8 mouse cellular contexts compared by ENCODE assay signal in the genomic region with DNA sequence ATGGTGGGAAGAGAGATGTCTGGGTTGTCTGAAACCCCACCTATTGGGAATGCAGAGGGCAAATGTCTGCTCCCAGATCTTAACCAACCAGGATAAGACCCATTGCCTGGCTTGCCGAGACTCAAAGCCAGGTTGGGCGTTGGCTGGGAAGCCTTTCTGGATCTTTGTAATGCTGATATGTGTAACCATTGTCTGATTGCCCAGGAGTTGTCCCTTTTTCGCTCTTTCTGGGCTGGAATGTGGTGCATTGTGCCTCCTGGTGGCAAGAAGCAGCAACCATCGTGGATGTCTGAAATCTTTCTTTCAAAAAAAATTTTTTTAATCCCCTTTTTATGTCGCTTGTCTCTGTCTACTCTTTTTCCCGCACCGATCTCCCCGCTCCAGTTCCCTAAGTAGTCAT. TPM values are rescaled to one million over a fixed set of nuclear protein-coding genes. Genes with fewer than 3 reads are reported as not detected.
DNase-seq lines count a peak whose midpoint lies in the region; ATAC-seq lines count a peak whose summit lies in the region.

No protein-coding gene starts in this region.

- 15% methylated on average over 8 of the region's 8 CpGs for WGBS in hindbrain, embryonic 15.5 days
- 13% methylated on average over 8 of the region's 8 CpGs for WGBS in stomach, embryonic 16.5 days

- DNase-seq in right cerebral cortex, adult 2 months (ENCODE audit: low spot score in 2 of 2), result peak; percentile 58 to 61
- DNase-seq in right cerebral cortex, postnatal 36 days (ENCODE audit: low spot score in 2 of 2), result no peak
- DNase-seq in cerebellum, adult 9-10 months, result peak; percentile 69
- DNase-seq in frontal cortex, postnatal 36 days (ENCODE audit: low spot score in 2 of 2), result peak; percentile 31 to 49
- peak; percentile 53 to 56 for DNase-seq in left cerebral cortex, postnatal 25 days (ENCODE audit: low spot score in 2 of 2)

- intact Hi-C loops in left cerebral cortex, postnatal 25 days (cut with DNase I), result loop anchor here (1.0 to 5.0 kb wide), 3 partner anchors 246 to 337 kb away; no protein-coding TSS in a partner anchor

- H3K9ac ChIP-seq in hindbrain, embryonic 15.5 days, result no peak overlapping the region
- H3K9ac ChIP-seq in stomach, embryonic 16.5 days (ENCODE audit: low read length), result 0 out of 2 replicates have a peak overlapping the region, but pooled peaks have one; percentile 8

- no peaks in the 10 kb centered on the region for H3K9me3 ChIP-seq in hindbrain, embryonic 15.5 days
- H3K9me3 ChIP-seq in stomach, embryonic 16.5 days (replicated peaks; ENCODE audit: control insufficient read depth, low read length), result no peaks in the 10 kb centered on the region

- 0 out of 2 replicates have a peak, but pooled peaks have one; percentile 11 for ATAC-seq in hindbrain, embryonic 15.5 days (ENCODE audit: low FRiP score, low read depth)
- peak; percentile 76 for ATAC-seq in megakaryocyte progenitor cell, adult 5-6 weeks (replicated peaks; ENCODE audit: poor library complexity)
- ATAC-seq in stomach, embryonic 16.5 days (ENCODE audit: insufficient read depth, low FRiP score), result no peak

- H3K36me3 ChIP-seq in hindbrain, embryonic 15.5 days, result no peaks in the 10 kb centered on the region
- H3K36me3 ChIP-seq in stomach, embryonic 16.5 days (ENCODE audit: control insufficient read depth, insufficient read depth, low read length), result no peaks in the 10 kb centered on the region

- peak overlapping the region; percentile 34; the same call in 1 of the 2 replicates for H3K27ac ChIP-seq in hindbrain, embryonic 15.5 days (replicated peaks)
- peak overlapping the region; percentile 81 for H3K27ac ChIP-seq in stomach, embryonic 16.5 days (ENCODE audit: low read length)

- peak overlapping the region; percentile 61 for H3K4me2 ChIP-seq in hindbrain, embryonic 15.5 days
- peak overlapping the region; percentile 63 for H3K4me2 ChIP-seq in stomach, embryonic 16.5 days (ENCODE audit: low read depth, low read length)

- no peaks in the 10 kb centered on the region for H3K27me3 ChIP-seq in hindbrain, embryonic 15.5 days
- no peaks in the 10 kb centered on the region for H3K27me3 ChIP-seq in stomach, embryonic 16.5 days (ENCODE audit: control insufficient read depth, insufficient read depth, low read length)

- H3K4me1 ChIP-seq in hindbrain, embryonic 15.5 days (replicated peaks), result peaks cover 14% of the 10 kb centered on the region
- H3K4me1 ChIP-seq in stomach, embryonic 16.5 days (ENCODE audit: control insufficient read depth, insufficient read depth, low read length), result peaks cover 10% of the 10 kb centered on the region; the same call in 1 of the 2 replicates

- H3K4me3 ChIP-seq in hindbrain, embryonic 15.5 days, result no peak overlapping the region
- peak overlapping the region; percentile 50 for H3K4me3 ChIP-seq in stomach, embryonic 16.5 days (replicated peaks; ENCODE audit: low read length)

RNA-seq across cellular contexts. Expression of gene Zbtb2, which starts 54.6 kb away (rescaled TPM):
- 14.9 and 15.0 TPM in 2 replicates for polyA plus RNA-seq in hindbrain, embryonic 15.5 days (2015; fragmentation: Nextera tagmentation; extraction: Ambion mirVana)
- total RNA-seq in left cerebral cortex, postnatal 25 days (2021), result 10 to 100 TPM in 1 of 2 experiments, 1 to 10 TPM in 1; 9.8 to 10.5 TPM
- total RNA-seq in megakaryocyte progenitor cell, adult 5-6 weeks (2015), result 15.5 and 17.5 TPM in 2 replicates
- total RNA-seq in megakaryocyte progenitor cell, adult 5-6 weeks (2017), result 10.7 and 11.9 TPM in 2 replicates
- 11.7 and 12.8 TPM in 2 replicates for polyA plus RNA-seq in stomach, embryonic 16.5 days (2015; fragmentation: Nextera tagmentation; extraction: Ambion mirVana)

Comparison
In these comparisons a context has a peak if more than half of its experiments do, and no peak if none do; other contexts are left out.
1. DNase-seq: peak in right cerebral cortex, adult 2 months (2 of 2), cerebellum, adult 9-10 months (single experiment), frontal cortex, postnatal 36 days (2 of 2) and left cerebral cortex, postnatal 25 days (2 of 2); none in right cerebral cortex, postnatal 36 days (0 of 2).